Mouse (Mus musculus) forebrain, embryonic 14.5 days (tissue): ENCODE data around the gene Dock2. TPM values are rescaled to one million over a fixed set of nuclear protein-coding genes. Genes with fewer than 3 reads are reported as not detected.
A peak's percentile ranks its signal among the peaks of the same experiment; 100 is the strongest.

Source experiments
- ATAC-seq: fragments of 200-750 bp; cut with Nextera tagmentation; 2 replicates; pipeline ENCODE4 v1.8.0; 2017; ENCODE audit warnings: mild to moderate bottlenecking, moderate library complexity
- DNase-seq: peaks from one replicate; pipeline ENCODE4 v3.0.0-alpha.2; 2015; ENCODE audit warnings: low spot score
- H3K27ac ChIP-seq: fragments of 300-500 bp; sonication (generic); 2 replicates; pipeline ENCODE4 v1.5.1; 2014; ENCODE audit warnings: low read depth, mild to moderate bottlenecking, control low read depth, low read length, moderate library complexity
- H3K27me3 ChIP-seq: fragments of 300-500 bp; sonication (generic); replicated peaks from 2 replicates; pipeline ENCODE4 v1.6.1; 2014; ENCODE audit warnings: low read length, control low read depth, mixed read lengths; ENCODE audit not compliant: control insufficient read depth, insufficient read depth
- H3K36me3 ChIP-seq: fragments of 300-500 bp; sonication (generic); 2 replicates; pipeline ENCODE4 v1.6.1; 2014; ENCODE audit warnings: low read length, control low read depth; ENCODE audit not compliant: control insufficient read depth, insufficient read depth
- H3K4me1 ChIP-seq: fragments of 300-500 bp; sonication (generic); 2 replicates; pipeline ENCODE4 v1.6.1; 2014; ENCODE audit warnings: antibody characterized with exemption, low read length, control low read depth; ENCODE audit not compliant: control insufficient read depth, insufficient read depth
- H3K4me2 ChIP-seq: fragments of 300-500 bp; sonication (generic); 2 replicates; pipeline ENCODE4 v1.6.1; 2014; ENCODE audit warnings: mild to moderate bottlenecking, control low read depth, low read length
- H3K4me3 ChIP-seq: fragments of 300-500 bp; sonication (generic); 2 replicates; pipeline ENCODE4 v1.5.1; 2014; ENCODE audit warnings: low read depth, low read length, control low read depth
- H3K9ac ChIP-seq: fragments of 300-500 bp; sonication (generic); 2 replicates; pipeline ENCODE4 v1.6.1; 2014; ENCODE audit warnings: mild to moderate bottlenecking, low read length, control low read depth, moderate library complexity
- H3K9me3 ChIP-seq: fragments of 300-500 bp; sonication (generic); replicated peaks from 2 replicates; pipeline ENCODE4 v1.6.1; 2016; ENCODE audit warnings: low read length, control low read depth, mixed read lengths; ENCODE audit not compliant: control insufficient read depth
- WGBS: fragments of 180-500 bp; shearing (Covaris S2); extraction: QIAGEN DNeasy Blood & Tissue Kit; methylation state at CpG from one replicate; pipeline ENCODE4 v1.1.7; 2014; 5-methylcytosine and 5-hydroxymethylcytosine counted together
- polyA plus RNA-seq: library from polyadenylated mRNA; unstranded; fragments of >200 nt; fragmentation: Nextera tagmentation; extraction: Ambion mirVana; gene quantifications from 2 replicates; pipeline ENCODE4 v1.2.1, GENCODE M21; 2014

Dock2 gene
- polyA plus RNA-seq, 1 experiment from 2014 or later = 0.37 TPM

DNA sequence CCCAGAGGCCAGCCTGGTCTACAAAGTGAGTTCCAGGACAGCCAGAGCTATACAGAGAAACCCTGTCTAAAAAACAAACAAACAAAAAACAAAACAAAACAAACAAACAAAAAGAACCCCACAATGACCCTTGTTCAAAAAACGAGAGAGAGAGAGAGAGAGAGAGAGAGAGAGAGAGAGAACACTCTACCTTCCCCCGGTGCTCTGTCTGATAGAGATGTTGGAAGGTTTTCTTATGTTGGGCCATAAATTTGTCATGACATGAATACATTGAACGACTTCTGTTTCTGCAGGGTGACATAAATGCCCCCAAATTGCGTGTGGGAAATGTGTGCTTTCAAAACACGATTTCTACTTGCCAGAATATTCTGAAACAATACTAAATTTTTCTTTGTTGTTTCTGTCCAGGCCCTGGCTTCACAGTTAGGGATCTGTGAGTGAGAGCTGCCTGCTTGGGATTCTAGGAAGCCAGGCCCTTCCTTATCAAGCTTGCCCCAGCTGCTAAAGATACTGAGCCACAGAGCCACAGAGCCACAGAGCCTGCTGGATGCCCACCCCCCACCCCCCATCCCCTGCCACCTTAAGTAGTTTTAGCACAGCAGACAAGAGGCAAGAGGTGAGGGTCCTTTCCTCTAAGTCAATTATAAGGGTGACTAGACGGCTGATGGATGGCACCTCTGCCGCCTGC, 451.2 kb downstream of the Dock2 start:
- Histone ChIP-seq H3K9me3 (no peaks in the 10 kb centered on the region), H3K27me3 (no peaks in the 10 kb centered on the region), H3K27ac (no peak overlapping the region), H3K36me3 (no peaks in the 10 kb centered on the region), H3K4me1 (peaks cover 3% of the 10 kb centered on the region; the same call in 1 of the 2 replicates), H3K4me2 (no peak overlapping the region), H3K9ac (no peak overlapping the region), H3K4me3 (no peak overlapping the region)
- no peak for ATAC-seq
- 80% methylated on average over 7 of the region's 7 CpGs for WGBS
- no peak for DNase-seq

- DNase-seq (no peak), ATAC-seq (no peak)
- WGBS = 81% methylated on average over 8 of the region's 8 CpGs
- H3K4me1 ChIP-seq = no peaks in the 10 kb centered on the region
- no peak overlapping the region for H3K4me3 ChIP-seq
- H3K27me3 ChIP-seq = no peaks in the 10 kb centered on the region
- no peak overlapping the region for H3K4me2 ChIP-seq
- no peaks in the 10 kb centered on the region for H3K36me3 ChIP-seq
- H3K27ac ChIP-seq = no peak overlapping the region
- no peaks in the 10 kb centered on the region for H3K9me3 ChIP-seq
- H3K9ac ChIP-seq = no peak overlapping the region
Observed at GRCm38 (mm10) chr11:34323664-34324063, 460.0 kb downstream of the Dock2 start.

DNA sequence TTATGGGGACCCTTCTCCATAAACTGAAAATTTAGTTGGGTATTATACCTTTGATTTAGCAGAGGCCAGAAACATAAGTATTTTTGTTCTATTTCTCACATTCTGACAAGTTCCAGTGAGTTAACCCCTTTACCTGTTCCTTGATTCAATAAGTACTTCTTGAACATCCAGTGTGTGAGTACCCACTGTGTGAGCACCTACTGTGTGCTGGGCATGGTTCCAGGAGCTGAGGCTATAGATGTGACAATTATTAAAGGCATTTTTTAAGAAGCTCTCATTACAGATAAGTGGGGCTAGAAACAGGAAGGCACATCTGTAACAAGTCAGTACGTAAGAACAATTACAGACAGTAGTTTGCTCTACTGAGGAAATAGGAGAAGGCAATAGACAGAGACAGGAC, 464.4 kb downstream of the Dock2 start:
- ATAC-seq = no peak
- Histone ChIP-seq H3K4me3 (no peak overlapping the region), H3K27me3 (no peaks in the 10 kb centered on the region), H3K4me2 (no peak overlapping the region), H3K36me3 (no peaks in the 10 kb centered on the region), H3K9ac (no peak overlapping the region), H3K27ac (no peak overlapping the region), H3K9me3 (no peaks in the 10 kb centered on the region), H3K4me1 (0 out of 2 replicates have a peak, but pooled peaks cover 3% of the 10 kb centered on the region)
- WGBS = 80% methylated on average over 1 of the region's 1 CpGs
- DNase-seq = no peak

GRCm38 (mm10) chr11:34317001-34317400, 466.7 kb downstream of the Dock2 start:
- Histone ChIP-seq H3K9me3 (no peaks in the 10 kb centered on the region), H3K4me2 (peak overlapping the region; percentile 63), H3K27ac (no peak overlapping the region; the same call in 1 of the 2 replicates), H3K27me3 (no peaks in the 10 kb centered on the region), H3K36me3 (no peaks in the 10 kb centered on the region), H3K9ac (no peak overlapping the region), H3K4me1 (0 out of 2 replicates have a peak, but pooled peaks cover 3% of the 10 kb centered on the region), H3K4me3 (no peak overlapping the region)
- ATAC-seq (no peak), DNase-seq (peak; percentile 39)
- WGBS = 77% methylated on average over 8 of the region's 8 CpGs

- H3K4me2 ChIP-seq = peak overlapping the region; percentile 63
- 0 out of 2 replicates have a peak, but pooled peaks cover 3% of the 10 kb centered on the region for H3K4me1 ChIP-seq
- WGBS = 41% methylated on average over 10 of the region's 10 CpGs
- ATAC-seq = no peak
- peak; percentile 21 for DNase-seq
- 0 out of 2 replicates have a peak overlapping the region, but pooled peaks have one; percentile 35 for H3K4me3 ChIP-seq
- H3K36me3 ChIP-seq = no peaks in the 10 kb centered on the region
- no peaks in the 10 kb centered on the region for H3K9me3 ChIP-seq
- H3K9ac ChIP-seq = no peak overlapping the region
- no peak overlapping the region for H3K27ac ChIP-seq
- no peaks in the 10 kb centered on the region for H3K27me3 ChIP-seq
Observed at GRCm38 (mm10) chr11:34316176-34316575, 467.5 kb downstream of the Dock2 start.

- 0 out of 2 replicates have a peak, but pooled peaks cover 3% of the 10 kb centered on the region for H3K4me1 ChIP-seq
- peak overlapping the region; percentile 63 for H3K4me2 ChIP-seq
- no peak overlapping the region; the same call in 1 of the 2 replicates for H3K9ac ChIP-seq
- DNase-seq = no peak
- no peak for ATAC-seq
- WGBS = 5% methylated on average over 5 of the region's 5 CpGs
- H3K36me3 ChIP-seq = no peaks in the 10 kb centered on the region
- H3K9me3 ChIP-seq = no peaks in the 10 kb centered on the region
- H3K27ac ChIP-seq = no peak overlapping the region
- no peaks in the 10 kb centered on the region for H3K27me3 ChIP-seq
- H3K4me3 ChIP-seq = peak overlapping the region; percentile 35
Observed at GRCm38 (mm10) chr11:34315383-34315782, 468.3 kb downstream of the Dock2 start.

GRCm38 (mm10) chr11:34314534-34315379, 468.9 kb downstream of the Dock2 start, which contains the start of gene Fam196b:
Fam196b (plus strand) TSS chr11:34314822.
- DNase-seq (peak; percentile 88), ATAC-seq (peak; percentile 87)
- under 1% methylated on average over 13 of the region's 13 CpGs for WGBS
- Histone ChIP-seq H3K4me3 (peak within 1 kb of the TSS; percentile 35), H3K4me1 (0 out of 2 replicates have a peak, but pooled peaks cover 3% of the 10 kb centered on the region), H3K27me3 (no peaks in the 10 kb centered on the region), H3K4me2 (peak within 1 kb of the TSS; percentile 63), H3K36me3 (no peaks in the 10 kb centered on the region), H3K9ac (peak within 1 kb of the TSS; percentile 65), H3K9me3 (no peaks in the 10 kb centered on the region), H3K27ac (no peak within 1 kb of the TSS)

DNA sequence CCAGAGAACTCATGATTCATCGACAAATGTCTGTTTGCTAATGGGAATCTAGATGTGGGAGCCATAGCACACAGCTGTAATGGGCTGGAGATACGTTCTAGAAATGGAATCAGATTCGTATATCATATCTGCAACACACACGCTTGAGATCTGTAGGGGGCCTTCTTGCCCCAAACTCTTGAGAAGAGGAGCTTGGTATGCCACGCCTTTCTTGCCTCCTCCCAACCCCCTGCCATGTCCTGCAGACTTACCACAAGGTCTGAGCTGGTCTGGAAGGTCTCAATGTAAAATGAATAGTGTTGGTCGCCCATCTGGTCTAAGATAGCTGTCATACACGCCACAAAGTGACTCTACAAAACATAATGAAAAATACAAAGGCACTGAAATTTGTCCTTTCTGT, 471.5 kb downstream of the Dock2 start:
- Histone ChIP-seq H3K27ac (no peak overlapping the region), H3K4me2 (no peak overlapping the region), H3K9me3 (no peaks in the 10 kb centered on the region), H3K4me1 (0 out of 2 replicates have a peak, but pooled peaks cover 3% of the 10 kb centered on the region), H3K4me3 (no peak overlapping the region), H3K9ac (no peak overlapping the region), H3K36me3 (no peaks in the 10 kb centered on the region), H3K27me3 (no peaks in the 10 kb centered on the region)
- DNase-seq (no peak), ATAC-seq (no peak)
- 87% methylated on average over 7 of the region's 7 CpGs for WGBS
